Comparison of ENCODE assay signal across 15 mouse cellular contexts in the genomic region with DNA sequence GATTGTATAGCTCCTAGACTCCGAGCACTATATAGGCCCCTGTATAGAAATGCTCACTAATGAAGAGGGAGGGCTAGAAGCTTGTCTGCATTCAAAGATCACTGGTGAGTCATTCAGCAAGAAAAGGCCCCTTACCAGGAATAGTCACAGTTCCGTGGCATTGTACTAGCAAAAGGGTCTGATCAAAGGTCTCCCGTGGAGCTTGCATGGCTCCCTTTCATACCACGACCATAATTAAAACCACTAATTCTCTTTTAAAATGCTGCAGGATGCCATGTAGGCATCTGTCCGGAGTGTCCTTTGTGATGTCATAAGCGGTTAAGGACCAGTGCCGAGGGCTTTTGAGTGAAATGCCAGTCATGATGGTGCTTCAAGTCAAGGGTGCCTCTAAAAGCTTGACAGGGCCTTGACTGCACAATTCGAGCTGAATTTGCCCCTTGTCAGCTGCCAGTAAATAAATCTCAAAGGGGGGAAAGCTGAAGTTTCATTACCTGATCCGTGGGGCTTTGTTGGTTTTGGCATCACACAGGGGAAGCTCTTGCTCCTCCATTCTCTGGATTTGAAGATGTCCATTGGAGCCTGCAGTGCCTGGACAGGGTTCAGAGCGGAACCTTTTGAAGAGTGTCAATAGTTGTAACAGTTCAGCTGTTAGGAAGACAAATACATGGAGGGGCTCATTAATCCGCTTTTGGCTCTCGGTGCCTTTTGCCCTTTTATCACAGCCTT.
A peak's percentile ranks its signal among the peaks of the same experiment; 100 is the strongest.
DNase-seq lines count a peak whose midpoint lies in the region; ATAC-seq and TF ChIP-seq lines count a peak whose summit lies in the region.
"Had no signal": no experiment of that assay in that cellular context is flagged by ENCODE, and none has a peak within 500 bp of the region (broad histone marks: within the 10 kb centered on the region; RNA-seq: fewer than 3 reads in every experiment).

No protein-coding gene starts in this region.

- H3K4me3 ChIP-seq in forebrain, embryonic 12.5 days (replicated peaks), result no peak overlapping the region
- no peak overlapping the region for H3K4me3 ChIP-seq in hindbrain, postnatal 0 days (ENCODE audit: low read length)
- H3K4me3 ChIP-seq in midbrain, embryonic 13.5 days (replicated peaks), result no peak overlapping the region
- H3K4me3 ChIP-seq in kidney, embryonic 16.5 days (ENCODE audit: low read length), result no peak overlapping the region
- H3K4me3 ChIP-seq: limb, embryonic 13.5 days; lung, embryonic 15.5 days had no signal

- H3K9ac ChIP-seq in forebrain, embryonic 12.5 days, result no peak overlapping the region
- H3K9ac ChIP-seq in hindbrain, postnatal 0 days (replicated peaks; ENCODE audit: low read length), result no peak overlapping the region
- no peak overlapping the region for H3K9ac ChIP-seq in midbrain, embryonic 13.5 days (replicated peaks)
- H3K9ac ChIP-seq in kidney, embryonic 16.5 days (replicated peaks; ENCODE audit: low read length), result no peak overlapping the region
- H3K9ac ChIP-seq: limb, embryonic 13.5 days; lung, embryonic 15.5 days had no signal

- TF ChIP-seq CTCF in hindbrain, postnatal 0 days (IDR thresholded peaks at IDR 0.05; ENCODE audit: low read depth), result no peak

- peak; percentile 65 for DNase-seq in embryo, embryonic 10 days (ENCODE audit: low spot score)
- DNase-seq in hindbrain, postnatal 0 days (ENCODE audit: low spot score), result peak; percentile 34
- no peak for DNase-seq in right cerebral cortex, postnatal 10 days (ENCODE audit: low spot score in 2 of 2)
- no peak for DNase-seq in adrenal gland, postnatal 10 days
- DNase-seq: adrenal gland, adult 2 months; cerebellum, adult 11-12 months; gastrocnemius, postnatal 10 days; kidney, adult 2 months; thymus, postnatal 14 days had no signal

- H3K4me2 ChIP-seq in forebrain, embryonic 12.5 days, result peak overlapping the region; percentile 13; the same call in 1 of the 2 replicates
- H3K4me2 ChIP-seq in hindbrain, postnatal 0 days (ENCODE audit: low read depth, low read length), result no peak overlapping the region
- H3K4me2 ChIP-seq in midbrain, embryonic 13.5 days (replicated peaks), result no peak overlapping the region; the same call in 1 of the 2 replicates
- H3K4me2 ChIP-seq in kidney, embryonic 16.5 days (replicated peaks; ENCODE audit: low read depth, low read length), result no peak overlapping the region
- H3K4me2 ChIP-seq: limb, embryonic 13.5 days; lung, embryonic 15.5 days had no signal

- peaks cover 36% of the 10 kb centered on the region for H3K4me1 ChIP-seq in forebrain, embryonic 12.5 days
- 0 out of 2 replicates have a peak, but pooled peaks cover 4% of the 10 kb centered on the region for H3K4me1 ChIP-seq in hindbrain, postnatal 0 days (ENCODE audit: insufficient read depth, low read length)
- H3K4me1 ChIP-seq in midbrain, embryonic 13.5 days (replicated peaks), result peaks cover 46% of the 10 kb centered on the region
- H3K4me1 ChIP-seq in kidney, embryonic 16.5 days (ENCODE audit: insufficient read depth, low read length), result no peaks in the 10 kb centered on the region
- H3K4me1 ChIP-seq: limb, embryonic 13.5 days; lung, embryonic 15.5 days had no signal

- peaks cover 16% of the 10 kb centered on the region; the same call in 1 of the 2 replicates for H3K36me3 ChIP-seq in forebrain, embryonic 12.5 days (replicated peaks)
- peaks cover 7% of the 10 kb centered on the region; the same call in 1 of the 2 replicates for H3K36me3 ChIP-seq in hindbrain, postnatal 0 days (ENCODE audit: insufficient read depth, low read length)
- H3K36me3 ChIP-seq in midbrain, embryonic 13.5 days, result peaks cover 11% of the 10 kb centered on the region; the same call in 1 of the 2 replicates
- peaks cover 8% of the 10 kb centered on the region; the same call in 1 of the 2 replicates for H3K36me3 ChIP-seq in kidney, embryonic 16.5 days (ENCODE audit: insufficient read depth, low read length)

- H3K27me3 ChIP-seq in forebrain, embryonic 12.5 days, result peaks cover 67% of the 10 kb centered on the region
- H3K27me3 ChIP-seq in hindbrain, postnatal 0 days (ENCODE audit: insufficient read depth, low read length), result 0 out of 2 replicates have a peak, but pooled peaks cover 4% of the 10 kb centered on the region
- peaks cover 80% of the 10 kb centered on the region for H3K27me3 ChIP-seq in midbrain, embryonic 13.5 days
- no peaks in the 10 kb centered on the region for H3K27me3 ChIP-seq in kidney, embryonic 16.5 days (ENCODE audit: insufficient read depth, low read length)
- H3K27me3 ChIP-seq: limb, embryonic 13.5 days; lung, embryonic 15.5 days had no signal

- H3K27ac ChIP-seq in forebrain, embryonic 12.5 days, result 0 out of 2 replicates have a peak overlapping the region, but pooled peaks have one; percentile 43
- H3K27ac ChIP-seq in hindbrain, postnatal 0 days, result no peak overlapping the region
- no peak overlapping the region for H3K27ac ChIP-seq in midbrain, embryonic 13.5 days
- no peak overlapping the region for H3K27ac ChIP-seq in kidney, embryonic 16.5 days (ENCODE audit: low read length)
- H3K27ac ChIP-seq: limb, embryonic 13.5 days; lung, embryonic 15.5 days had no signal

- H3K9me3 ChIP-seq in forebrain, embryonic 12.5 days, result no peaks in the 10 kb centered on the region
- H3K9me3 ChIP-seq in hindbrain, postnatal 0 days (ENCODE audit: low read length), result no peaks in the 10 kb centered on the region
- peaks cover 4% of the 10 kb centered on the region; the same call in 1 of the 2 replicates for H3K9me3 ChIP-seq in midbrain, embryonic 13.5 days
- H3K9me3 ChIP-seq in kidney, embryonic 16.5 days (ENCODE audit: low read length), result no peaks in the 10 kb centered on the region
- H3K9me3 ChIP-seq: limb, embryonic 13.5 days; lung, embryonic 15.5 days had no signal

- peak; percentile 91 for ATAC-seq in forebrain, embryonic 12.5 days (ENCODE audit: low FRiP score)
- ATAC-seq in hindbrain, postnatal 0 days, result peak; percentile 44; the same call in 1 of the 2 replicates
- ATAC-seq in midbrain, embryonic 13.5 days, result peak; percentile 85
- ATAC-seq in monocyte, adult 5-6 weeks (replicated peaks; ENCODE audit: insufficient number of reproducible peaks, low FRiP score, low TSS enrichment, poor library complexity, severe bottlenecking), result no peak
- ATAC-seq in kidney, embryonic 16.5 days (ENCODE audit: low FRiP score, low TSS enrichment), result no peak

- 6% methylated on average over 12 of the region's 12 CpGs for WGBS in forebrain, embryonic 12.5 days
- 28% methylated on average over 12 of the region's 12 CpGs for WGBS in hindbrain, postnatal 0 days
- 7% methylated on average over 12 of the region's 12 CpGs for WGBS in midbrain, embryonic 13.5 days
- WGBS in kidney, embryonic 16.5 days, result 49% methylated on average over 12 of the region's 12 CpGs

Comparison
In these comparisons a context has a peak if more than half of its experiments do, and no peak if none do; other contexts are left out.
1. DNase-seq: peak in embryo, embryonic 10 days (single experiment) and hindbrain, postnatal 0 days (single experiment); none in right cerebral cortex, postnatal 10 days (0 of 2) and adrenal gland, postnatal 10 days (single experiment).
2. ATAC-seq: peak in forebrain, embryonic 12.5 days (single experiment), hindbrain, postnatal 0 days (single experiment) and midbrain, embryonic 13.5 days (single experiment); none in monocyte, adult 5-6 weeks (single experiment) and kidney, embryonic 16.5 days (single experiment).